Mouse (Mus musculus): ENCODE measurements around the gene AY761184. TPM values are rescaled to one million over a fixed set of nuclear protein-coding genes. Genes with fewer than 3 reads are reported as not detected.

The AY761184 gene
- not detected for total RNA-seq (2023)

GRCm38 (mm10) chr8:21703545-21703944 lies at the start of gene AY761184:
AY761184 (minus strand) TSS chr8:21703645.

GRCm38 (mm10) chr8:21665497-21665896 lies 37.9 kb downstream of the AY761184 start, which contains the start of gene Defa34:
Defa34 (plus strand) TSS chr8:21665797.

GRCm38 (mm10) chr8:21655480-21655879 lies 48.0 kb downstream of the AY761184 start, which contains the start of gene Defa17:
Defa17 (plus strand) TSS chr8:21655780.

Other genes with a start within 250 kb of the AY761184 start
- gene Gm7849, start 247.1 kb downstream of the AY761184 start, total RNA-seq (2023), result not detected
- gene Defa20, start 194.4 kb downstream of the AY761184 start, total RNA-seq (2023), result not detected
- not detected for gene Defa32, start 174.6 kb downstream of the AY761184 start, total RNA-seq (2023)
- not detected for gene Defa37, start 138.3 kb downstream of the AY761184 start, total RNA-seq (2023)
- not detected for gene Defa28, start 120.6 kb downstream of the AY761184 start, total RNA-seq (2023)
- not detected for gene Gm7861, start 109.1 kb downstream of the AY761184 start, total RNA-seq (2023)
- not detected for gene Defa26, start 85.5 kb downstream of the AY761184 start, total RNA-seq (2023)
- not detected for gene Defa17, start 47.9 kb downstream of the AY761184 start, total RNA-seq (2023)
- gene Defa34, start 37.8 kb downstream of the AY761184 start, total RNA-seq (2023), result not detected
- not detected for gene Defa24, start 30.8 kb upstream of the AY761184 start, total RNA-seq (2023)
- gene Defb50, start 119.9 kb upstream of the AY761184 start, total RNA-seq (2023), result not detected
- not detected for gene Defb2, start 136.3 kb upstream of the AY761184 start, total RNA-seq (2023)
- not detected for gene Defb10, start 155.3 kb upstream of the AY761184 start, total RNA-seq (2023)
- gene Defb9, start 181.8 kb upstream of the AY761184 start, total RNA-seq (2023), result not detected
- not detected for gene Defb11, start 202.8 kb upstream of the AY761184 start, total RNA-seq (2023)
- gene Defb15, start 229.1 kb upstream of the AY761184 start, total RNA-seq (2023), result not detected
- not detected for gene Defb35, start 234.7 kb upstream of the AY761184 start, total RNA-seq (2023)
- gene Defb13, start 243.1 kb upstream of the AY761184 start, total RNA-seq (2023), result not detected

Data from T-cell, adult 66 days (primary cell).